Comparison of ENCODE assay signal across 10 mouse cellular contexts in genomic region chr12:111450359-111450758, GRCm38 (mm10). TPM values are rescaled to one million over a fixed set of nuclear protein-coding genes. Genes with fewer than 3 reads are reported as not detected.
DNase-seq lines count a peak whose midpoint lies in the region; ATAC-seq and TF ChIP-seq lines count a peak whose summit lies in the region.
"Had no signal": no experiment of that assay in that cellular context is flagged by ENCODE, and none has a peak within 500 bp of the region (broad histone marks: within the 10 kb centered on the region; RNA-seq: fewer than 3 reads in every experiment).

No protein-coding gene starts in this region.

- no peak for TF ChIP-seq CTCF in bone marrow macrophage, adult 2 months (IDR thresholded peaks at IDR 0.05; ENCODE audit: low read depth, low read length)
- TF ChIP-seq CTCF in liver, postnatal 0 days (IDR thresholded peaks at IDR 0.05; ENCODE audit: low read depth): no peak
- TF ChIP-seq CTCF in thymus, adult 2 months (IDR thresholded peaks at IDR 0.05; ENCODE audit: borderline replicate concordance, control insufficient read depth, extremely low read depth, insufficient read depth, low read length, poor library complexity): no peak

- peaks cover 79% of the 10 kb centered on the region for H3K4me1 ChIP-seq in bone marrow macrophage, adult 2 months (ENCODE audit: control insufficient read depth, insufficient read depth, low read length)
- peaks cover 26% of the 10 kb centered on the region for H3K4me1 ChIP-seq in liver, postnatal 0 days (ENCODE audit: insufficient read depth)
- no peaks in the 10 kb centered on the region for H3K4me1 ChIP-seq in thymus, adult 2 months (replicated peaks; ENCODE audit: control insufficient read depth, insufficient read depth, low read length)

- 82% methylated on average over 6 of the region's 6 CpGs for WGBS in liver, postnatal 0 days (ENCODE audit: insufficient replicate concordance)
- WGBS in thymus, adult 2 months: 84% methylated on average over 6 of the region's 6 CpGs

- no peaks in the 10 kb centered on the region for H3K27me3 ChIP-seq in liver, postnatal 0 days (ENCODE audit: insufficient read depth, low read length)
- H3K27me3 ChIP-seq in thymus, adult 2 months (ENCODE audit: control insufficient read depth, insufficient read depth, low read length): peaks cover 3% of the 10 kb centered on the region; the same call in 1 of the 2 replicates

- TF ChIP-seq POLR2A in bone marrow macrophage, adult 2 months (IDR thresholded peaks at IDR 0.05; ENCODE audit: borderline replicate concordance, low read depth, low read length): no peak
- TF ChIP-seq POLR2A in thymus, adult 2 months (IDR thresholded peaks at IDR 0.05; ENCODE audit: control insufficient read depth, extremely low read depth, insufficient read depth, low read length, poor library complexity): no peak

- TF ChIP-seq EP300 in liver, postnatal 0 days (IDR thresholded peaks at IDR 0.05; ENCODE audit: low read depth): no peak

- no peaks in the 10 kb centered on the region for H3K9me3 ChIP-seq in liver, postnatal 0 days (ENCODE audit: low read length)
- H3K9me3 ChIP-seq: midbrain, embryonic 12.5 days had no signal

- no peak overlapping the region for H3K4me2 ChIP-seq in liver, postnatal 0 days (ENCODE audit: low read depth, low read length)
- H3K4me2 ChIP-seq: midbrain, embryonic 12.5 days had no signal

- ATAC-seq in liver, postnatal 0 days: 0 out of 2 replicates have a peak, but pooled peaks have one; percentile 6
- no peak for ATAC-seq in megakaryocyte, adult 5-6 weeks (ENCODE audit: poor library complexity, severe bottlenecking)

- H3K4me3 ChIP-seq in bone marrow macrophage, adult 2 months (ENCODE audit: insufficient read depth, low read length): no peak overlapping the region
- no peak overlapping the region for H3K4me3 ChIP-seq in liver, postnatal 0 days (ENCODE audit: low read depth, low read length)
- no peak overlapping the region for H3K4me3 ChIP-seq in thymus, adult 2 months (ENCODE audit: control insufficient read depth, insufficient read depth, low read length)
- H3K4me3 ChIP-seq: erythroblast, embryonic 14.5 days; midbrain, embryonic 12.5 days had no signal

- H3K27ac ChIP-seq in bone marrow macrophage, adult 2 months (ENCODE audit: insufficient read depth, low read depth, low read length): peak overlapping the region; percentile 73; the same call in 1 of the 2 replicates
- H3K27ac ChIP-seq in liver, postnatal 0 days (ENCODE audit: low read depth): no peak overlapping the region
- no peak overlapping the region for H3K27ac ChIP-seq in thymus, adult 2 months (ENCODE audit: control insufficient read depth, insufficient read depth, low read length)
- H3K27ac ChIP-seq: midbrain, embryonic 12.5 days had no signal

- H3K36me3 ChIP-seq in liver, postnatal 0 days (replicated peaks; ENCODE audit: insufficient read depth, low read length): peaks cover 92% of the 10 kb centered on the region
- no peaks in the 10 kb centered on the region for H3K36me3 ChIP-seq in thymus, adult 2 months (ENCODE audit: control insufficient read depth, insufficient read depth, low read length)
- H3K36me3 ChIP-seq: midbrain, embryonic 12.5 days had no signal

- intact Hi-C loops in heart, postnatal 25 days (cut with DNase I): no loop called here

- no peak overlapping the region for H3K9ac ChIP-seq in liver, postnatal 0 days (replicated peaks)
- H3K9ac ChIP-seq: midbrain, embryonic 12.5 days had no signal

- DNase-seq in adrenal gland, adult 2 months: peak; percentile 77
- DNase-seq in adrenal gland, adult 8-10 months: no peak
- DNase-seq in heart, postnatal 25 days (ENCODE audit: low spot score): peak; percentile 67
- DNase-seq in liver, postnatal 0 days: no peak
- no peak for DNase-seq in thymus, adult 2 months
- DNase-seq in layer of hippocampus, postnatal 14 days (ENCODE audit: low spot score in 2 of 2): no peak

RNA-seq across cellular contexts. Expression of gene Tnfaip2, which starts 8.1 kb away (rescaled TPM):
- total RNA-seq in adrenal gland, adult 2 months (2021): 10 to 100 TPM; 12.2 to 19.5 TPM
- 15.8 and 22.7 TPM in 2 replicates for polyA plus RNA-seq in adrenal gland, adult 2 months (2012; rRNA removed)
- total RNA-seq in adrenal gland, adult 8-10 months (2022): 10 to 100 TPM; 14.3 to 28.0 (median 17.7) TPM
- polyA plus RNA-seq in bone marrow macrophage, adult 2 months (2012; ENCODE audit: insufficient read depth, insufficient read length, missing spikeins): 300 and 304 TPM in 2 replicates
- total RNA-seq in heart, postnatal 25 days (2021): 10 to 100 TPM; 41.7 to 48.7 TPM
- polyA plus RNA-seq in liver, postnatal 0 days (2015; fragmentation: Nextera tagmentation; extraction: Ambion mirVana): 72.0 and 79.5 TPM in 2 replicates
- polyA plus RNA-seq in thymus, adult 2 months (2012; rRNA removed): 18.9 and 27.9 TPM in 2 replicates
- total RNA-seq in megakaryocyte, adult 5-6 weeks (2015): 42.7 and 43.7 TPM in 2 replicates
- total RNA-seq in megakaryocyte, adult 5-6 weeks (2017): 81.0 and 109 TPM in 2 replicates
- total RNA-seq in layer of hippocampus, postnatal 14 days (2021): 1 to 10 TPM in 1 of 2 experiments, under 1 TPM in 1; 0.55 to 1.2 TPM

RNA-seq across cellular contexts. Expression of gene Exoc3l4, which starts 33.5 kb away (rescaled TPM):
- total RNA-seq in adrenal gland, adult 2 months (2021): 1 to 10 TPM; 4.7 to 7.7 TPM
- polyA plus RNA-seq in adrenal gland, adult 2 months (2012; rRNA removed): 12.7 and 13.9 TPM in 2 replicates
- total RNA-seq in adrenal gland, adult 8-10 months (2022): 10 to 100 TPM in 1 of 4 experiments, 1 to 10 TPM in 3; 3.2 to 10.0 (median 7.8) TPM
- polyA plus RNA-seq in bone marrow macrophage, adult 2 months (2012; ENCODE audit: insufficient read depth, insufficient read length, missing spikeins): 7.8 and 8.0 TPM in 2 replicates
- 1 to 10 TPM; 1.2 to 2.9 TPM for total RNA-seq in heart, postnatal 25 days (2021)
- polyA plus RNA-seq in liver, postnatal 0 days (2015; fragmentation: Nextera tagmentation; extraction: Ambion mirVana): 13.7 TPM in 2 replicates
- 31.0 and 41.5 TPM in 2 replicates for polyA plus RNA-seq in thymus, adult 2 months (2012; rRNA removed)
- total RNA-seq in megakaryocyte, adult 5-6 weeks (2015): 0.39 and 1.1 TPM in 2 replicates
- total RNA-seq in megakaryocyte, adult 5-6 weeks (2017): 0.29 TPM in 1 of 2 replicates, not detected in the other
- 1 to 10 TPM; 1.2 to 2.3 TPM for total RNA-seq in layer of hippocampus, postnatal 14 days (2021)

RNA-seq across cellular contexts. Expression of gene Gm266, which starts 35.3 kb away (rescaled TPM):
- total RNA-seq in adrenal gland, adult 2 months (2021): under 1 TPM in 1 of 2 experiments, not detected in 1; 0.23 TPM
- 0.10 and 1.2 TPM in 2 replicates for polyA plus RNA-seq in adrenal gland, adult 2 months (2012; rRNA removed)
- not detected for total RNA-seq in adrenal gland, adult 8-10 months (2022)
- polyA plus RNA-seq in bone marrow macrophage, adult 2 months (2012; ENCODE audit: insufficient read depth, insufficient read length, missing spikeins): not detected in 2 replicates
- total RNA-seq in heart, postnatal 25 days (2021): under 1 TPM; 0.36 to 0.75 TPM
- 0.49 and 0.54 TPM in 2 replicates for polyA plus RNA-seq in liver, postnatal 0 days (2015; fragmentation: Nextera tagmentation; extraction: Ambion mirVana)
- polyA plus RNA-seq in thymus, adult 2 months (2012; rRNA removed): 1.4 and 1.8 TPM in 2 replicates
- not detected in 2 replicates for total RNA-seq in megakaryocyte, adult 5-6 weeks (2015)
- not detected in 2 replicates for total RNA-seq in megakaryocyte, adult 5-6 weeks (2017)
- 1 to 10 TPM; 5.2 to 6.3 TPM for total RNA-seq in layer of hippocampus, postnatal 14 days (2021)
- polyA plus RNA-seq: erythroblast, embryonic 14.5 days had no signal

RNA-seq across cellular contexts. Expression of gene Lbhd2, which starts 43.8 kb away (rescaled TPM):
- total RNA-seq in adrenal gland, adult 2 months (2021): under 1 TPM; 0.46 to 0.48 TPM
- 0.17 and 0.30 TPM in 2 replicates for polyA plus RNA-seq in adrenal gland, adult 2 months (2012; rRNA removed)
- 1 to 10 TPM in 1 of 4 experiments, under 1 TPM in 3; 0.67 to 1.0 (median 0.78) TPM for total RNA-seq in adrenal gland, adult 8-10 months (2022)
- not detected in 2 replicates for polyA plus RNA-seq in bone marrow macrophage, adult 2 months (2012; ENCODE audit: insufficient read depth, insufficient read length, missing spikeins)
- not detected for total RNA-seq in heart, postnatal 25 days (2021)
- polyA plus RNA-seq in liver, postnatal 0 days (2015; fragmentation: Nextera tagmentation; extraction: Ambion mirVana): 0.22 TPM in 2 replicates
- polyA plus RNA-seq in thymus, adult 2 months (2012; rRNA removed): 1.4 and 1.9 TPM in 2 replicates
- total RNA-seq in megakaryocyte, adult 5-6 weeks (2015): not detected in 2 replicates
- not detected in 2 replicates for total RNA-seq in megakaryocyte, adult 5-6 weeks (2017)
- 1 to 10 TPM in 1 of 2 experiments, under 1 TPM in 1; 0.62 to 1.8 TPM for total RNA-seq in layer of hippocampus, postnatal 14 days (2021)
- polyA plus RNA-seq: erythroblast, embryonic 14.5 days had no signal

Comparison
In these comparisons a context has a peak if more than half of its experiments do, and no peak if none do; other contexts are left out.
1. DNase-seq: peak in adrenal gland, adult 2 months (single experiment) and heart, postnatal 25 days (single experiment); none in adrenal gland, adult 8-10 months (single experiment), liver, postnatal 0 days (single experiment), thymus, adult 2 months (single experiment) and layer of hippocampus, postnatal 14 days (0 of 2).
2. RNA of gene Tnfaip2, which starts 8.1 kb away (total RNA-seq): 42.7 to 109 TPM in megakaryocyte, adult 5-6 weeks, 41.7 to 48.7 TPM in heart, postnatal 25 days, 14.3 to 28.0 TPM in adrenal gland, adult 8-10 months and 12.2 to 19.5 TPM in adrenal gland, adult 2 months; 0.55 to 1.2 TPM in layer of hippocampus, postnatal 14 days; every median in the first group is over 4 times any median in the second.